Mouse (Mus musculus) erythroblast, embryonic 14.5 days (primary cell): ENCODE results near the gene Vamp9.

ENCODE experiments used
- GATA1 ChIP-seq: IDR thresholded peaks from 2 replicates; pipeline ENCODE4 v1.6.1; 2012; ENCODE audit warnings: low read length, inconsistent platforms, mixed read lengths
- TAL1 ChIP-seq: IDR thresholded peaks from 3 replicates; pipeline ENCODE4 v1.6.1; 2012; ENCODE audit warnings: low read length, inconsistent platforms, mixed read lengths

DNA sequence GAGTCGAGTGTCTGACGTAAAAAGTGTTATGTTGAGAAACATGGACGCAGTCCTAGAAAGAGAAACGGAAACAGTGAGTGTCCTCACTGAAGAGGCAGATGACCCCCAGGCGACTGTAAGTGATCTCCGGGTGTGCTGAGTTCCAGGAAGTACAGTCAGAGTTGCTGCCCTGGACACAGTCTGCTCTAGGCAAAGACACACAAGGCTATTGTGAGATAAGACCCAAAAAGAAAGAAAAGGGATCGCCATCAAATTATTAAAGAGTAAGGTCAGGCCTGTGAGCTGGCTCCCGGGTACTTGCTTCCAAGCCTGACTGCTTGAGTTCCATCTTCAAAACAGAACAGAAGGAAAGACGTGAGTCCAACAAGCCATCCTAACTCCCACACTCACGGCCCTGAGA is 35.2 kb downstream of the Vamp9 start:
- TF ChIP-seq GATA1 (no peak), TAL1 (no peak)
